Mouse (Mus musculus) ES-E14 (cell line): ENCODE results near the gene Chid1.

Experiments
- HCFC1 ChIP-seq: IDR thresholded peaks from 2 replicates; pipeline ENCODE4 v1.6.1; 2012; ENCODE audit warnings: low read length, inconsistent platforms, borderline replicate concordance; ENCODE audit not compliant: insufficient read depth
- MAFK ChIP-seq: IDR thresholded peaks from 2 replicates; pipeline ENCODE4 v1.6.1; 2014; ENCODE audit warnings: mild to moderate bottlenecking, low read depth, low read length, inconsistent platforms; ENCODE audit not compliant: insufficient read depth

DNA sequence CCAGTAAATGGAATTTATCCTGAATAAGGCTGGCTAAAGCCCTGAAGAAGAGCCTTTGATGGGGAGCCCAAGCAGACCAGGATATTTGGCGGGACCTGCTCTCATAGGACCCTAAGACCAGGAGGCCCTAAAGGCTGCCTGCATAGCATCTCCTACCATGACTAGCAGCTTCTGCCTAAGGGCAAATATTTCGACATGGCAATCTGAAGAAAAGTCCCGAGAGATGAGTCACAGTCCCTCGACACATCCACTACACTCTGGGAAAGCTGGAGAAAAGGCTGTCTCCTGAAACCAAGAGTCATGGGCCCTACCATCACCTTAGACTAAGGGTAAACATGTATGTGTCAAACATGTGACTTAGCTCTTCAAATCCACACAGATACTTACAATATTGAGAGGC is 15.4 kb downstream of the Chid1 start:
- no peak for TF ChIP-seq MAFK
- TF ChIP-seq HCFC1, result no peak
